Mouse (Mus musculus): ENCODE data around the gene Fbf1. TPM values are rescaled to one million over a fixed set of nuclear protein-coding genes. Genes with fewer than 3 reads are reported as not detected.

Gene Fbf1
- total RNA-seq, 2 experiments from 2014 or later, result 65.5 to 98.0 TPM

DNA sequence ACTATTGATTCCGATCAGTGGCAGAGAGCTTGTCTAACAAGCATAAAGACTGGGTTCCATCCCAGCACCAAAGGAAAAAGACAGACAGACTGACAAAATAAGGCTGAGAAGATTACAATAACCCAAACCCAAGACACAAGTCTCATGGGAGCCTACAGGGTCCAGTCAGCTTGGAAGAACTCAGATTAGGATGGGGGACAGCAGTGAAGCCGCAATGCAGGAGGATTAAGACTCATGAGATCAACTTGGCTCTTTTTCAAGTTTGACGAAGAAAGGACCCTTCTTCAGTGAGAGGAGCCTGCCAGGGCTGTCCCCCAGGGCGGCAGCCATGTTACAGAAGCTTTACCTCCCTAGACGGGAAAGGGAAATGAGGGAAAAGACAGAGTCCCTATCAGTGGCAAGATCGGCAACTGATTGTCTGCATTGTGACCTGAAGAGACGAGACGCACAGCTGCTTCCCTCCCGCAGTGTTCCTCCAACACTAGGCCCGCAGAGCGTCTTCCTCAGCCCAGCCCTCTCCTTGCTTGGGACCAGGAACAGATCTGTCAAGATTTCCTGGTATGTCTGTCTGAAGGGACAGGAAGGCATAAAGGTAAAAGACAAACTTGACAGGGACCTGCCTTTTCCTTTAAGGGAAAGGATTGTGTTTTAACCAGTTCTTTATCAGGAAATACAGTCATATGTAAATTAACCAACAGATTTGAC is 19.4 kb upstream of the Fbf1 start:
- intact Hi-C loops (cut with DNase I), result no loop called here
- DNase-seq (ENCODE audit: low spot score in 2 of 2), result no peak

DNA sequence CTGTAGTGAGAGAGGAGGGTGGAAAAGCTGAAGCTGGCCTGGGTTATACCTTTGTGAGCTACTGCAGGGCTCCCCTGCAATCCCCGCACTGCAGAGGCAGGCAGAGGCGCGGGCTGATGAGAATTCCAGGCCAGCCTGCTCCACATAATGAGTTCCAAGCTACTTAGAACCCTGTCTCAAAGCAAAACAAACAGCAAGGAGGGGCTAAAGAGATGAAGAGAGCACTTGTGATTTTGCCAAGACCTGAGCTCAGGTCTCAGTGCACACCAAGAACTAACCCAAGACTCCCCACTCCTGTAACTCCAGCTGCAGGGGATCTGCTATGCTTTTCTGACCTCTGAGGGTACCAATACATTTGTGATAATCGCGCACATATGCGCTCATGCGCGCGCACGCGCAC is 18.4 kb upstream of the Fbf1 start:
- DNase-seq (ENCODE audit: low spot score in 2 of 2), result no peak

GRCm38 (mm10) chr11:116185836-116186235 is 17.9 kb upstream of the Fbf1 start:
- DNase-seq (ENCODE audit: low spot score in 2 of 2), result no peak
- intact Hi-C loops (cut with DNase I), result no loop called here

More for the DNA sequence above, 18.4 kb upstream of the Fbf1 start:
- intact Hi-C loops (cut with DNase I), result no loop called here

GRCm38 (mm10) chr11:116178411-116179121 is 10.6 kb upstream of the Fbf1 start:
- no peak for DNase-seq (ENCODE audit: low spot score in 2 of 2)
- intact Hi-C loops (cut with DNase I), result no loop called here

DNA sequence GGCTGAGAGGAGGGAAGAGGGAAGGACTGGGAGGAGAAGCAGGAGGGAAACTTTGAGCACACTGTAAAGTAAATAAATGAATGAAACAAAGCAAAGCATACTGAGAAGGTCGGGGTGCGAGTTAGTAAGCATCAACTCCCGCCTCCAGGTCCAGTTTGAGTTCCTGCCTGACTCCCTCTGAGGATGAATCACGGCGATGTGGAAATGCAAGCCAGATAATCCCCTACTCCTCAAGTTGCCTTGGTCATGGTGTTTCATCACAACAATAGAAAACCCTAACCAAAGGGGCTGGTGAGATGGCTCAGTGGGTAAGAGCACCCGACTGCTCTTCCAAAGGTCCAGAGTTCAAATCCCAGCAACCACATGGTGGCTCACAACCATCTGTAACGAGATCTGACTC is 8.0 kb upstream of the Fbf1 start:
- DNase-seq (ENCODE audit: low spot score in 2 of 2), result no peak
- intact Hi-C loops (cut with DNase I), result no loop called here

- intact Hi-C loops (cut with DNase I), result no loop called here
- no peak for DNase-seq (ENCODE audit: low spot score in 2 of 2)
Measured at GRCm38 (mm10) chr11:116174775-116175448, 6.9 kb upstream of the Fbf1 start.

GRCm38 (mm10) chr11:116171959-116172358 is 4.0 kb upstream of the Fbf1 start:
- DNase-seq (ENCODE audit: low spot score in 2 of 2), result no peak
- intact Hi-C loops (cut with DNase I), result no loop called here

GRCm38 (mm10) chr11:116170003-116170800 is 2.2 kb upstream of the Fbf1 start:
- no peak for DNase-seq (ENCODE audit: low spot score in 2 of 2)
- intact Hi-C loops (cut with DNase I), result no loop called here

- intact Hi-C loops (cut with DNase I), result no loop called here
- DNase-seq (ENCODE audit: low spot score in 2 of 2), result no peak
Measured at GRCm38 (mm10) chr11:116169214-116169613, 1.2 kb upstream of the Fbf1 start.

- no peak for DNase-seq (ENCODE audit: low spot score in 2 of 2)
- intact Hi-C loops (cut with DNase I), result no loop called here
Measured at GRCm38 (mm10) chr11:116167232-116167631, 734 bp downstream of the Fbf1 start.

- no peak for DNase-seq (ENCODE audit: low spot score in 2 of 2)
- intact Hi-C loops (cut with DNase I), result no loop called here
Measured at GRCm38 (mm10) chr11:116163002-116163401, 5.0 kb downstream of the Fbf1 start.

DNA sequence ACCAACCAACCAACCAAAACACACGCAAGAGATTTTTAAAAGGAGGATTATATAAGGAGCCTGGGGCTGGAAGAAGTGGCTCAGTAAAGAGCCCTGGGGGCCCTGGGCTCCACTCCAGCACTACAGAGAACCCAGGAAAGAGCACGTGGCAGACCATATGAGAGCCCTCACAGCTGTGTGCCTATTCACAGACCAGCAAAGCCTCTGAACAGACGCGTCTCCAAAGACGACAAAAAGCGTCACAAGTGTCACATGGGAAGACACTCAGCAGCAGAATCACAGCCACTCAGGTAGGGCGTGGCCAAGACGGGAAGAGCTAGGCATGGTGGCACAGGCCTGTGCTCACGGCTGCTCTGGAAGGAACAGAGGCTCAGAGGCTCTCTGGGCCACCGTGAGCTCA is 5.8 kb downstream of the Fbf1 start:
- intact Hi-C loops (cut with DNase I), result no loop called here
- peak; percentile 52 to 56 for DNase-seq (ENCODE audit: low spot score in 2 of 2)

DNA sequence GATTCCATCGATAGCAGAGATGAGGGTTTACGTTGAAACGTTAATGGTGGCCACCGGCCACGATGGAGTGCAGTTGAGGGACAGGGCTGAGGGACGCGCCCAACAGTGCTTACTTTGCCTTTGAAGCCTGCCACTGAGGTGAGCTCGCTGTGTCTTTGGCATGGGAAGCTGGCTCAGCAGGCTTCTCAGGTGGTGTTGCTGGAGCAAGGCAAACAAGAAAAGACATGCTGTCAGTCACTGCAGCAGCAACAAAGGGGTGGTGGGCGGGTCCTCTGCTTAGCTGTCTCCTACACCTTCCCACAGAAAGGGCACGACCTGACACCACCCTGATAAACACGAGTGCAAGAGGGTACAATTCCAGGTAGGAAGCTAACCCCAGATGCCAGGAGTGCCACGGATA is 6.7 kb downstream of the Fbf1 start:
- intact Hi-C loops (cut with DNase I), result no loop called here
- no peak for DNase-seq (ENCODE audit: low spot score in 2 of 2)

DNA sequence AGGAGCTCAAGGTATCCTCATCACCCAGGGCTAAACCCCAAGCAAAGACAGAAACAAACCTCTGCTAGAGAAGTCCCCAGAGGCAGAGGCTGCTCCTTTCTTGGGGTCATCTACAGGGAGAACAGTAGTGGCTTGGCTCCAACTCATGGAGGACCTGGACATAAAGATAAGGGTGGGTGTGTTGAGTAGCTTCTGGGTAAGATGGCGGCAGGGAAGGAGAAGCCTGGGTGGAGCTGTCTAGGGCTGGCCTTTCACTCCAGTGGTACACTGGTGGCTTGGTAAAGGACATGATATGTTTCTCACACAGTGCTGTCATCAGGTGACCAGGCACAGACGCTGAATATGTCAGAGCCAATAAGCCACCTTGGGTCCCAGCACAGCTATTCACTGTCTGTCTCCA is 17.0 kb downstream of the Fbf1 start:
- no peak for DNase-seq (ENCODE audit: low spot score in 2 of 2)
- intact Hi-C loops (cut with DNase I), result no loop called here

DNA sequence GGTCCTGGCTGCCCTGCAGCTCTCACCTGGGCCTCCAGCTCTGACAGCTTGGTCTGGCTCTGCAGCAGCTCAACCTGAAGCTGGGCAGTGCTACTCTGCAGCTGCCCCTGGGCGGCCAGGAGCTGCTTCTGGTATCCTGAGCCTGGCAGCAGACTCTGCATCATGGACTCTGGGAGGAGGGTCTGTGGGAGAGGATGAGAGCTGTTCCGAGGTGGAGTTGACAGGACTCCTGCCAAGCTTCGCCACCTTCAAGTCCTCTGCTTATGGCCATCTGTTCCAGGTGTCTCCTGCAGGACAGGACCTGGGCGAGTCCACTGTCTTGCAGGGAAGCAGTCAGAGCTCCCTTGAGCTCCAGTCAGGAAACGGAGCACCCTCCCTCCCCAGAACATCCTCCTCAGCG is 18.6 kb downstream of the Fbf1 start:
- intact Hi-C loops (cut with DNase I), result loop anchor here (5.0 kb wide), 1 partner anchor 48 kb away; the partner anchor contains the start of genes Acox1 and Ten1
- no peak for DNase-seq (ENCODE audit: low spot score in 2 of 2)

DNA sequence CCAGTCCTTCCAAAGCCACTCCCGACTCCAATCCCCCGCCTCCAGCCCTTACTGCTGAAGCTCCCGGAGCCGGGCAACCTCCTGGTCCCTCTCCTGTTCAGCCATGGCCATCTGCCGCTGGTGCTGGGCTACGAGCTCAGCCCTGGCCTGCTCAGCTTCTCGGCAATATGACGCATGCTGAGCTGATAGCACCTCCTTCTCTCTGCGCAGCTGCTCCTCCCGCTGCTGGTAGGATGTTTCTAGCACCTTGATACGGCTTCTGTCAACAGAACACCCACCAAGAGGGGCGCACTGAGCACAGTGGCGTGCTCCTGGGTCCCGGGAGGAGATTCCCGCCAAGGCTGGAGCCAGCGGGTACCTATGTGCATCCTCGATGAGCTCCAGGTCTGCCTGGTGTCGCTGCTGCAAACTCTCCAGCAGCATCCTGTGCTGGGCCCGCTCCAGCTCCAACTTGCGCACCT is 19.2 kb downstream of the Fbf1 start:
- peak; percentile 67 for DNase-seq (ENCODE audit: low spot score in 2 of 2)
- intact Hi-C loops (cut with DNase I), result loop anchor here (5.0 kb wide), 1 partner anchor 49 kb away; the partner anchor contains the start of genes Acox1 and Ten1

GRCm38 (mm10) chr11:116146294-116146985 is 21.5 kb downstream of the Fbf1 start:
- intact Hi-C loops (cut with DNase I), result loop anchor here (5.0 kb wide), 1 partner anchor 51 kb away; the partner anchor contains the start of genes Acox1 and Ten1
- peak; percentile 80 to 83 for DNase-seq (ENCODE audit: low spot score in 2 of 2)

DNA sequence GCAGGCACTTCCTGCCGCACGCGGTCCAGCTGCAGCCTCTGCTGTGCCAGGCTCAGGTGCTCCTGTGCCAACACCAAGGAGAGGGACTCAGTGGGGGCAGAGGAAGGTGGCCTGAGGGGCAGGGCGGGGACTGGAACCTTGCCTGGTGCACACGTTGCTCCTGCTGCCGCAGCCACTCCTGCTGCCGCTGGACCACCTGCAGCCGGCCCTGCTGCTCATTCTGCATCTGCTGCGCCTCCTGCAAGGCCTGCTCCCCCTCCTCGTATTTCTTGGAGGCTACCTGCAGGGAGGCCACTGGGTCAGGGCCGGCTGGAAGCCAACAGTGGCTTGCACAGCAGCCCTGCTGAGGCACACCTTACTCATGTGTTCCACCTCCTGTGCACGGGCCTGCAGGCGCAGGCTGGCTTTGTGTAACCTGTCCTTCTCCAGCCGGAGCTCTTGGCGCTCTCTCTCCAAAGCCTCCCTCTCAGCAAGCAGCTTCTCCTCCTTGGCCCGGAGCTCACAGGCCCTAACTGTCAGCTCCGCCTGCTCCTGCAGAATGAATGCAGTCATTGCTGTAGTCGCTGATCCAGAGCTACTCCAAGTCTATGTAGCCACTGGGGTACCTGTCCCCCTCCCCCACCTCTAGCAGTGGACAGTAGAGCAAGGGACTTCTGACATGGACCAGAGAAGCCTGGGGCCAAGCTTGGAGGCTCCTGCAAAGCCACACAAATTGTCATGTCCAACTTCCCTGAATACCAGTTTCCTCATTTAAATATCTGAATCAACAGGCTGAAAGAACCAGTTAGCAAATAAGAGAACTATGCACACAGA is 22.3 kb downstream of the Fbf1 start:
- DNase-seq (ENCODE audit: low spot score in 2 of 2), result no peak
- intact Hi-C loops (cut with DNase I), result loop anchor here (5.0 kb wide), 1 partner anchor 52 kb away; the partner anchor contains the start of genes Acox1 and Ten1
